Mouse (Mus musculus) activated CD4-positive, CD25-positive, alpha-beta regulatory T cell, adult 4 months (primary cell): ENCODE measurements around the gene Cenpc1. TPM values are rescaled to one million over a fixed set of nuclear protein-coding genes. Genes with fewer than 3 reads are reported as not detected.

Source experiments
- ATAC-seq: one replicate; pipeline ENCODE4 v1.8.0; 2017
- polyA plus RNA-seq, 2 experiments: library from polyadenylated mRNA; unstranded; fragments of 100-300 nt; shearing (Covaris generic); gene quantifications; one replicate each; pipeline ENCODE4 v1.2.1; 2017

The Cenpc1 gene
- polyA plus RNA-seq = 10 to 100 TPM; 25.8 to 30.3 TPM

DNA sequence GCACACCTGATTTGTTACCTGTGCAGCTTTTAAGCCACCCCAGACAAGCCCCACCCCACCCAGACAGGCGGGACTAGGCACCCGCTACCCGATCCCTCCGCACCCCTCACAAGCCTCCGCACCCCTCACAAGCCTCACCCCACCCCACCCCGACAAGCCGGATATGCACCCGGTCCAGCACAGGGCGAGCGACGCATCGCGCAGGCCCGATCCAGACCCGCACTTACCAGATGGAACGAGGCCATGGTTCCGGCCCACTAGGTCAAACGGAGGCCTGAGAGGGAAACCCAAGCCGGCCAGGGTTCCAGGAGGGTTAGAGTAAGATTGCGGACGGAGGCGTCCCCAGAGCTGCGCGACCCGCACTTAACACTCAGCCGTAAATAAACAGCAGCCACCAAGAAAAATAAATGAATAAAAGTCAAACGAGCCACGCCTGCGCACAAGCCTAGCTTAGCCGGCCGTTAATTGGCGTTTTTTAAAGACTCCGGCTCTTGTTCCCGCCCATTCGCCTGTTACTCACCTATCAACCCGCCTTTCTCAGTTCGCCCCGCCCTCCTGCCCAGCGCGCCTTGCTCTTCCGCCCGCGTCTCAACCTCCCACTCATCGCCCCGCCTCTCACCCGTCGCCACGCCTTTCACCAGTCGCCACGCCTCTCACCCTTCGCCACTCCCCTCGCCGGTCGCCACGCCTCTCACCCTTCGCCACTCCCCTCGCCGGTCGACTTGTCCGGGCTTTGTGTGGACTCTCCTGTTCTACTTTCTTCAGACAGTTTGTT, at the start of gene Cenpc1:
Gene Cenpc1 (minus strand): TSS at position 483 of the 775 bp plus-strand sequence.
- ATAC-seq = peak; percentile 86

DNA sequence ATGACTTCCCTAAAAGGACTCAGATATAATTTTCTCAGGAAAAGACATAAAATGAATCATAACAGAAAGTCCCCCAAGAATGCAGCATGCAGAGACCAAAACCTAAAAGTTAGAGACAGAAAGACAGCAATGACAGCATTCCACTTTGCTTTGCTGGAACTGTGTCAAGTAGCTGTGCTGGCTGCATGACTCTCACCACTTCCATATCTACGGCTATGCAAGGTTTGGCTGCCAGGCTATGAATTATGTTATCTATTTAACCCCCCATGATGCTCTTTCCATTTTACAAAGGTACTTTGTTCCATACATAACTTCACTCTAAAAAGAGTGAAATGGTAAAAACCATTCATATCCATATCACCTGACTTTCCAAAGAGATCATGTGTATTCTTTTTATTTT, 48.6 kb upstream of the Cenpc1 start:
- ATAC-seq = no peak

- ATAC-seq = no peak
Measured at GRCm38 (mm10) chr5:86113037-86113436, 47.7 kb upstream of the Cenpc1 start.

DNA sequence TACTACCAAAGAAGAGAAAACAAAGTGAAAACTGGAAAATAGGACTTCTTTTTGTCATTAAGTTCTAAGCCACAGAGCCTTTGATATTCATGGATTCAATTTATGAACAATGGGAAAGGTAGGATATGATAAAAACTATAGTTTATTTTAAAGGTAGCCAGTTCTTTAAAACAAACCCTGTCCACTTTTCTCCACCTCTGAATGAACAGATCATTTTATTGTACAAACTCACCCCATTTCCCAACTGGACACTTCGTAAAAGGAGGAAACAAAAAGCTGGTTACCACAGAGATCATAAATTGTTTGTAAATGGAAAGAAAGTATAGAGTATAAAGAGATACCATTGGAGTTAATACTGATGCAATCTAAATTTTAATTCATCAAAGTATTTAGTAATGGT, 45.7 kb upstream of the Cenpc1 start:
- no peak for ATAC-seq

DNA sequence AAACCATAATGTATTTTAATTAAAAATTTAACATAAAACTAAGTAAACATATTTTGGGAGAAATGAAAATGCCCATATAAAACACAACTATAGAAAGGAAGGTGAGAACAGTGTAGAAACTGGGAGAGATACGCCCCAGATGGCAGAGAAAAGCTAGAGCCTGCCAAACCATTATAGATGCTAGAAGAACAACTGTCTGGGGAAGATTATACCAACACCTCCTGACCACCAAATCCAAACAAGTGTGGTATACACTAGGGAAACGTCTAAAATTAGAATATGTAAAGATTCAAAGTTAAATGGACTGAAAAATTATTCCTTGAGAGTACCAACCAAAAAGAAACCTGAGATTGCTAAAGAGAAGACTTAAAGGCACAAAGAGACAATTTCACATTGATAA, 41.2 kb upstream of the Cenpc1 start:
- ATAC-seq = no peak

- no peak for ATAC-seq
Measured at GRCm38 (mm10) chr5:86102176-86102575, 36.8 kb upstream of the Cenpc1 start.

- no peak for ATAC-seq
Measured at GRCm38 (mm10) chr5:86100621-86101020, 35.2 kb upstream of the Cenpc1 start.

DNA sequence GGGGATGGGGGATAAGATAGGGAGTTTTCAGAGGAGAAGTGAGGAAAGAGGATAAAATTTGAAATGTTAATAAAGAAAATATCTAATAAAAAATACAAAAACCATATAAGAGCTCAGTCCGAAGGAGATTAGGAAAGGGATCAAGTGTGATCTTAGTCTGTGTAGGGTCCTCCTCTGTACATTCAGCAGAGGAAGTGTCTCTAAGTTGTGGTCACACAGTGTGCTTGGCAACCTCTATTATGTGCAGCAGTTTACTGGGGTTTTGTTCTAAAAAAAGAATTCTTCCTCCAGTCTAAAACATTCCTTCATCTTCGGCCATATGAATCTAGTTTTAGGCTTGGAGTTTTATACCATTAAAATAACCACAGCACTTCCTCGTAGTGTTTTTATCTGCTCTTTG, 33.6 kb upstream of the Cenpc1 start:
- no peak for ATAC-seq

DNA sequence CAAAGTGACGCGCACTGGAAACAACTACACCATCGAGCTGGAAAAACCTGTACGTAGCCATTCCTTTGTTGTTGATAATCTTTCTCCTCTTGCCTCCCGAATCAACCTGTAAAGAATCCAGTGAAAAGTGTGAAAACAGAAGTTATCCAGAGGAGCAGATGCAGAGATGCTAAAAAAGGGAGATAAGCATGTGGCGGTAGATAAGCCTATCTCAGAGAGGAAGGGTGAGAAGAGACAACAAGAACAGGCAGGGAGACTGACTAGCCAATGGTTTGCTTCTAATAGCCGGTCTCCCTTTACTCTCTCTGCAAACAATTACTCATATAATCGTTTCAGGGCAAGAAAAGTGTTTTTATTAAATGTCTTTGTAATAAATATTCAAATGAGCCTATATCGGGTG, 29.4 kb upstream of the Cenpc1 start:
- ATAC-seq = no peak

DNA sequence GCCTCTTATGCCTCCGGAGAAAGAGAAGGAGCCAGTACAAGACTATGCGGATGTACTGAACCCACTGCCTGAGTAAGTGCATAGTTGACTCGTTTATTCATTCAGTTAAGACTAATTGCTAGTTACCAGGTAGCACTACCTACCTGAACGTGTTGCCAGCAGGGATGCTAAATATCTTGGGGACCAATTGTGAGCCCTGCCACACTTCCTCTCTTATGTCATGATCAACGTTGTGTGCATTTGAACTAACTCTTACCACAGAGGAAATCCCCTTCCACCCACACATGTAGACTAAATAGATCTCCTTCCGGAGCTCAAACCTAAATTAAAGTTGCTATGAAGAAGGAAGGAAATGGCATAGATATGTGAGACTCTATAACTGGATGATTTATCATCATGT, 21.4 kb upstream of the Cenpc1 start:
- peak; percentile 99 for ATAC-seq

DNA sequence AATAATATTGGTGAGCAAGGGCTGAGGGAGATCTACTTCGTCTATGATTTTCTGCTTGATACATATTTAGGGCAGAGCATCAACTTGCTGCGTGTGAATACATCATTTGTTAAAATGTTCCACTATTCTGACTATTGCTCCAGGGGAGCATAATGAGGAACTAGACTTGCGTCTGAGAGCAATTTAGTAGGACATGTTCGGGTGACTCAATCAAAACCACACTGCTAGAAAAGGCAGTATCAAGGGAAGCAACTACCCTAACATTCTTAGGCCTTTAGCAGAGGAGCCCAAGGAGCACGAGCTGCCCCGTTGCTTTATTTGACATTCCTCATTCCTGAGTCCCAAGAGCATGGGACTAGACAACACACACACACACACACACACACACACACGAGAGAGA, 19.6 kb upstream of the Cenpc1 start:
- ATAC-seq = no peak

DNA sequence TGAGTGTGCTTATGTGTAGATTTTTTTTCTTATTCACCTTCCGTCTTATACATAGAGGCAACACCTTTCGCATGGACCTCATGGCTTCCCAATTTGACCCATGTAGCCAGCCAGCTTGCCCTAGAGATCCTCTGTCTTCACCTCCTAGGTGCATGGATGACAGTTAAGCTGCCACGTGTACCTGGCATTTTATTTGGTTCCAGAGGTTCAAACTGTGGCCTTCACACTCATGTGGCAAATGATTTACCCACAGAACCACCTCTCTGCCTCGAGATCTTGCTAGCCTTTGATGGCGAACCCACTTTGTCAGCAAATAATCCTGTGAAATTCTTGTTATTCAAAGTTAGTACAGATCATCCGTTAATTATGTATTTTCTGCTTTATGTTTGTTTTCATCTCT, 18.6 kb upstream of the Cenpc1 start:
- ATAC-seq = no peak

DNA sequence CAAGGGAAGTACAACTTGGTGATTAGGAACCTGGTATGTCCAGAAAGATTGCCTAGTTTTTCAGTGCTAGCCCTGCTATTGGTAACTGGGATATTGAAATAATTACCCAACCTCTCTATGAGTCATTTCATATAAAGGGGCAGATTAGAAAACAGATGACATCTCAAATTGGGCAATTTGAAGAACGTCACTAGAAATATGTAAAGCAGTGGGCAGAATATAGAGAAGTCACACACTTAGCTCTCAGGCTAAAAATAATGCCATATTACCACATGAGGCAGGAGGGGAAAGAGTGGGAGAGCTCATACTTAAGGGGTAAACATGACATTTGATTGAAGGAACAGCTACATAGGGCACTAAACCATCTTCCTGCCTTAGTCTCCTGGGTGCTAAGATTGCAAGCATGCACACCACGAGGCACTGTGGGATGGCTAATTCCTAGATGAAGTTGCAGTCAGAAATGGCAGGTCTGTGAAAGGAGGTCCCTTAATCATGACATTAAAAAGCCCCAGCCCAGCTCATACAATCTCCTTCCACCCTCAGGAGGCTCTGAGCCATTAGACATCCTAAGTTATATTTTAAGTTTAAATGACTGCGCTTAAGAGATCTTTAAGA, 13.4 kb upstream of the Cenpc1 start:
- ATAC-seq = peak; percentile 50

DNA sequence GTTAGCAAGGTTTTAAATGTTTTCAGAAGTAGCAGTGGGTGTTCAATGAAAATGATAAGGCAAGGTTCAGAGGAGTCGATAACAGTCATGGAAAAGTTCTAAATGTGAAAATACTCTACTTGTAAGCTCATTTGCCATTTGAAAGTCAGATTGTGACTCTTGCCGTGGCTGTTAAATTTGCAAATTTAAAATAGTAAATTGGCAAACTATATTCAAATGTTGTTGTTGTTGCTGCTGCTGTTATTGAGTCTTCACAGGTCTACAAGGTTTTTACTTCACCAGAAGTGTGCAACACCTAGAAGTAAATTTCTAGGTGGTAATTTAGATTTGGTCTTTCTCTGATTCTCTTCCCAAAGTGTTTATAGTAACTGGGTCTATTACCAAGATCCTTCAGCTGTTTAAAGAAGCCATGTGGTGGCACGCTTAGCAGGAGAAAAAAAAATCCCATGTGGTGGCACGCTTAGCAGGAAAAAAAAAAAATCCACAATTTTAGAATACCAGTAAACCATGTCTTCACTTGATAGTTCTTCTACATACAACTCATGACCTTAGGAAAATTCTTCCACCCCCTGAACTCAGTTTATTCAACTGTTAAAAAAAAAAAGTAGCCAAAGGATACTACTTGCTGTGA, 7.5 kb upstream of the Cenpc1 start:
- no peak for ATAC-seq

DNA sequence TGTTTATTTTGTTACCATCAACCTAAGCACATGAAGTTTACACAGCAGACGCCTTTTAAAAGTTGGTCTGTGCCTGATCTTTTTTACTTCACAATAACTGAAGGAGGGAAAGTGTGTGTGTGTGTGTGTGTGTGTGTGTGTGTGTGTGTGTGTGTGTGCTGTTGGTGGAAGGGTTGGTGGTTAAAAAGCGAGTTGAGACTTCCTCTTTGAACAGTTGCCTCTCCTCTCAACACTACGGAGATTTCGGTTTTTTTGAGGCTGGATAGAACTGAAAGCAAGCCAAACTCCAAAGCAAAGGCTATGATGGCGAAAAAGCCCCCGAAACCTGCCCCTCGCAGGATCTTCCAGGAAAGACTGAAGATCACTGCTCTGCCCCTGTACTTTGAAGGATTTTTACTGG, 6.2 kb upstream of the Cenpc1 start, which contains the start of gene Stap1:
Gene Stap1 (plus strand): TSS at position 209 of the 400 bp plus-strand sequence.
- ATAC-seq = peak; percentile 70

- no peak for ATAC-seq
Measured at GRCm38 (mm10) chr5:86069121-86069520, 3.7 kb upstream of the Cenpc1 start.

DNA sequence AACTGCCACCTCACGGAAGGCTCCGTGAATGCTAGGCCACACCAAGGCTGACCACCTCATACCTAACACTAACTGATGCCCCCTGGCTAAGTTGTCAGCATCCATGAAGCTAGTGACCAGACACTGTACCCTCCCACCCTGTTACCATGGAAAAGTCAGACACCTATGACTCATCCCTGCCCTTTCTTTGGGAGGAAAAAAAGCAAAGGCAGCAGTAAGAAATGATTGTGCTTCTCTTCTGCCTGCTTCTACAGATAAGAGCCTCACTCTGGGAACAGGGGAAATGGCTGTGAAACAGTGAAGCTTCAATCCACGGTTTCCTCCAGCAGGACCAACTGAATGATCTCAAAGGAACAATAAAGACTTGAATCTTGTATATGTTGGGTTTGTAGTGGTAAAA, 3.1 kb upstream of the Cenpc1 start:
- ATAC-seq = no peak

GRCm38 (mm10) chr5:86066551-86066929, 1.2 kb upstream of the Cenpc1 start:
- ATAC-seq = peak; percentile 31

DNA sequence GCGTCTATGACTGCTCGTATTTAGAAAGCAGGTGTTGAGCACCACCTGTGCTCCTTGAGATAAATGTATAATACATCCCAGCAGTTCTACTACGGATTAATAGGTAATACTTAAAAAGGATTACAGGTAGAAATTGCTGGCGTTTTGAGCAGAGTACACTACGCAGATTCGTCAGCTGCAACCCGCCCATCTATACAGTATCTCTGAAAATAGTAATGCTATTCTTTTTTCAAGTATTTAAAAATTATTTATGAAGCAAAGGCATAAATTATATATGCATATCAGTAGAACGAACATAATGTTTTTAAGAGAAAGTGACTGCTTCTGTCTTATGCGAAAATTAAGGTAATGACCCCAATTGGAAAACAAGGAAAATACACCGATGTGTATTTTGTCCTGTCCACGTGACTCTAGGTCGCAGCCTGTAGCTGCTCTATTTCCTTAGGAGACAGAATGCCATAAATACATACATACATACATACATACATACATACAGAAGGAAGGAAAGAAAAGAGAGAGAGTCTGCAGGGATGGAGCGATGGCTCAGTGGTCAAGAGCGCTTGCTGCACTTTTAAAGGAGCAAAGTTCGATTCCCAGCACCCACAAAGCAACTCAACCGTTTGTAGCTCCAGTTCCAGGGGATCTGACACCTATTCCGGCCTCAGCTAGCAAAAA, 630 bp upstream of the Cenpc1 start:
- ATAC-seq = peak; percentile 22

GRCm38 (mm10) chr5:86063501-86063900, 1.9 kb downstream of the Cenpc1 start:
- no peak for ATAC-seq

- no peak for ATAC-seq
Measured at GRCm38 (mm10) chr5:86029820-86030219, 35.6 kb downstream of the Cenpc1 start.

DNA sequence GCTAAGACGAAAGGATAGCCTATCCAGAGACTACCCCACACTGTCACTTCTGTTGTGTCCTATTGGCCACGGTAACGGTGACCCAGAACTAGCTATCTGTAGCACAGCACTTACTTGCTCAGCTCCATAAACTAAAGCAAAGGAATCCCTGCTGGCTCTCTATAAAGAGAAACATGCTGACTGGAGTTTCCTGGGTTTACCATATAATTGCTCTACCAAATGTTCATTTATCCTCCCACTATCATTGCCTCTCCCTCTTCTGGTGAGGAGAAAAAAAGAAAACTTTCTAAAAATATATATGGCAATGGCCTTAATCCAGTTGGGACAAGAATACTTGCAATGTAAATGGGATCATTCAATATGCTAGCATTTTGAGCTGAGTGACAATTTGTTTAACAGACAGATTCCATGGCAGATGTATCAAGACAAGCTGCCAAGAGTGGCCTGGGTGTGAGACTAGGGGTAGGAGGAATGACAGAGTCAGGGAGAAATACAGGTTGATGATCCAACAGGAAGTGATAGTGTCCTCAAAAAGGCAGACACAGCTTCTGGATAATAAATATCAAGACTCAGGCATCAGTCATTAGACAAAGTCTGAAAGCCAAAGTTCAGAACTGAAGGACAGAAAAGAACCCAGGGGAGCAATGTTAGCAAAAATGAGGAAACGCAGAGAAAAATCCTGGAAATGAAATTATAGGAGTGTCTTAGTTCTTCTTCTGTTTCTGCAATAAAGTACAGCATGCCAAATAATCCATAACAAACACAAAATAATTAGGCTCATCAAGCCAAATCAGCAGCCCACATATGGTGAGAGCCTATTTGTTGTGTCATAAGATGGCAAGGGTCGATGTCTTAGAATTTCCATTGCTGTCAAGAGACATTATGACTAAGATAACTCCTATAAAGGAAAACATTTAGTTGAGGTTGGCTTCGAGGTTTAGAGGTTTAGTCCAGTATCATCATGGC, 68.6 kb downstream of the Cenpc1 start:
- no peak for ATAC-seq
